Mouse (Mus musculus) ovary, adult 18-20 months (tissue): ENCODE measurements around the gene Tmod2.
A peak's percentile ranks its signal among the peaks of the same experiment; 100 is the strongest.
"Not testable (repeated sequence)": the region's sequence is repeated elsewhere in the genome, so short reads cannot be mapped to it uniquely, and the experiment has no call there.

Experiments
- DNase-seq: peaks from one replicate; pipeline ENCODE4 v3.0.0; 2022; ENCODE audit warnings: low spot score, mixed read lengths

Tmod2 gene

DNA sequence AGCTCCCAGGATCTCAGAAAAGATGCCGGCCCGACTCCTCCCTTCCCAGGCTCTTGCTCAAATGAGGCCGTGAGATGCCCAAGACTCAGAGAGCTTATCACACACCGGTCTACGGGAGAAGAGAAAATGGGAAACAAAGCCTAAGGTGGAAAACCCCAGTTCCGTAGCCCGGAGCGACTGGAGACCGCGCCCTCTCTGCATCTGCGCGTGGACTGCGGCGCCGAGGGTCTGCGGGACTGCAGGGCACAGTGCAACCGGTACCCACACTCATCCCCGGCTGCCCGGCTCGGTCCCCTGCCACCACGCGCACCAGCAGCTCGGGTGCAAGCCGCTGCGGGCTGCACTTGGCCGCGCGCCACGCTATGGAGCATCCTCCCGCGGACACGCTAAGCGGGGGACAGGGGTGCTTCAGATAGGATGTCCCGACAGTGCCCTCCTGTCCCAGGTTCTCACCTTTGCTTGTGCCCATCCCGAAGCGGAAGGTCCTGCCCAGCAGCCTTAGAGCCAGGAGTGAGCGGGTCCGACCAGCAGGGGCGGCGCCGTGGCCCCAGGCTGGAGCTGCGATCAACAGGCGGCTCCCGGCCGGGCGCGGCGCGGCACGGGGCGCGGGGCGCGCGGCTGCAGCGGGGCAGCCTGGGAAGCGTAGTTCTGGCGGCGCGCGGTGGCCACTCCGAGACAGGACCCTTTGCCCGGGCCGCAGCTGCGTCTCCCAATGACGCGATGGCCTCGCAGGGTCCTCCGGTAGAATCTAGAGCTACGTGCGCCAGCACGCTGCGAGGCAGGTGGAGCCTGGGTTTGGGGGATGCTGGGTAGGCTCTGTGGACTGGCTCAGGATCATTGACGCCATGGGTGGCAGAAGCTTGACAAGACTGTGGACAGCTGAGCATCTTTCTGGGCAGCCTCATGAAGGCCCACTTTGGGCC is at the start of gene Tmod2:
Gene Tmod2, minus strand, starts transcription at position 755 of the 923 bp plus-strand sequence.
- peak; percentile 24 for DNase-seq

DNA sequence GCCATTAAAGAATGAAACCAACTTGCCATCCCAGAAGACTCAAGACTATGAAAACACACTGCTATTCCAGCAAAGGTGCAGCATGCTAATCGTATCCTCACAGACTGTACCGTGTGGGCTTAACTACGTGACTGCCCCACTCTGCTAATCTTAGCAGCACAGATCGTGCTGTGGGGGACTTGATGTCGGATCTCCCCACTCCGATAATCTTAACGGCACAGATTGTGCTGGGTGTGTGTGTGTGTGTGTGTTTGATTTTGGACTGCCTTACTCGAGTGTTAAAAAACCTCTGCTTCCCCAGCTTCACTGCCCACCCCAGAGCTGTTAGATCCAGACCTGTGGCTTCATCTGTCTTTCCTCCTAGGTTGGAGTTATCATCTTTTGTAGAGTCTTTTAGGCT is 49.8 kb upstream of the Tmod2 start:
- DNase-seq: no peak

- DNase-seq: not testable (repeated sequence)
These were observed 45.3 kb upstream of the Tmod2 start for GRCm38 (mm10) chr9:75656456-75656855.

DNA sequence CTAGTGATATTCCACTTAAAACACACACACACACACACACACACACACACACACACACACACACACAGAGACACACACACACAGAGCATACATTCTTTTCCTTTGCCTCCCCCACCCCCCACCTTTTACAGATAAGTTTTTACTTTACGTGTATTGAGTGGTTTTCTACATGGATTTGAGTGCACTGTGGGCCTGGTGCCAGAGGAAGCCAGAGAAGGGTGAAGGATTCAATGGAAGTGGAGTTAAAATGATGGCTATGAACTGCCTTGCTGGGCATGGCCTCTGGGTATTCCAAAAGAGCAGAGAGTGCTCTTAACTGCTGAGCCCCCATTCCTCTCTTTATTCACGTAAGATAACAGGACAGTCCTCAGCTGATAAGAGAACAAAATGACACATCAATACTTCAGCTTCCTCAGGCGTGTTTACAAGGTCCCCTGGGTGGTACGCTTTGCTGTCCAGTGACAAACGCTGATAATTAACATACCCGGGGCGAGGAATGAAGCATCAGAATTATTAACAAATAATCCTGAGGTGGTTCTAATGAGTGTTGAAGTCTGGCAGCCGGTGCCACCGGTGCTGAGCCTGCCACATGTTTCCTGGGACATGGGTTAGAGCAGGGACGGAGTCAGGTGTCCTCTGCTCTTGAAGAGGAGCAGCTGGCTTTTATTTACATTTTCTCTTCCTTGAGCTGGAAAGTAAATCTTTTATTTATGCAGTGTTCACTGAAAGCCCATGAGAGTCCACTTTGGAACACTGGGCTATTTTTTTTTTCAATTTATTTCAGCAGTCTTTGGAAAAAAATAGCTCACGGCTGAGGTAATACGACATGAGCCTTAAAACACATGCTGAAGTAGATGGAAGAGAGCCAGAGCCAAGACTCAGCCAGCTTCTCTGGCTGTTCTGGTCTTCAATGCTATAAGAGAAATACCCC is 43.1 kb upstream of the Tmod2 start:
- DNase-seq: no peak

DNA sequence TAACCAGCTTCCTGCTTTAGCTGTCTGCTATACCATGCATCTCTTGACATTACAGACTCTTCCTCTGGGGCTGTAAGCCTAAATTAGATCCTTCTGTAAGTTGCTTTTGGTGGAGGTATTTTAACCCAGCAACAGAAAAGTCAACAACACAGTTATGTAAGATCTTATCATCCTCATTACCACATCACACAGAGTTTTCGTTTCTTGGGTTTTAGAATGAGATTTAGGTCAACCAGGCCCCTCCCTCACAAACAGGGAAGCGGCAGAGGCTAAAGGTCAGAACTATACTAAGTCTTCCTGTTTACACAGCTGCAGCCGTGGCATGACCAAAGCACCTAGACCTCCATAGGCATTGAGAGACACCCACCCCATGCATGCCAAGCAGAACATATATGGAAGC is 34.3 kb upstream of the Tmod2 start:
- no peak for DNase-seq

DNA sequence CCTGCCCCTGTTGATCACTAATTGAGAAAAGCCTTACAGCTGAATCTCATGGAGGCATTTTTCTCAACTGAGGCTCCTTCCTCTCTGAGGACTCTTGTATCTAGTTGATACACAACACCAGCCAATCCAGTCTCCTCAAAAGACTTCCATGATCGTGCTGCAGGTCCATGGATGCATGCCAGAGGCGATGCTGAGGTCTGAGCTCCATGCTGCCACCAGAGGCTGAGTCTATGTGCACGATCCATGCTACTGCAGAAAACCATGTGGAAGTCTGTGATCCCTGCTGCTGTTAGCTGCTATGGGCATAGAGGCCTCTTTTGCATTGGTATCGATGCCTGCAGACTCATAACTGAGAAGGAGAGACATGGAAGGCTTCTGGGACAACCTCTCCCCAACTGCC is 23.1 kb upstream of the Tmod2 start:
- DNase-seq: no peak

GRCm38 (mm10) chr9:75633603-75634002 is 22.5 kb upstream of the Tmod2 start:
- no peak for DNase-seq

- DNase-seq: no peak
These were observed 21.8 kb upstream of the Tmod2 start for GRCm38 (mm10) chr9:75632902-75633301.

GRCm38 (mm10) chr9:75632111-75632510 is 21.0 kb upstream of the Tmod2 start:
- no peak for DNase-seq

GRCm38 (mm10) chr9:75630823-75631454 is 19.8 kb upstream of the Tmod2 start:
- no peak for DNase-seq

DNA sequence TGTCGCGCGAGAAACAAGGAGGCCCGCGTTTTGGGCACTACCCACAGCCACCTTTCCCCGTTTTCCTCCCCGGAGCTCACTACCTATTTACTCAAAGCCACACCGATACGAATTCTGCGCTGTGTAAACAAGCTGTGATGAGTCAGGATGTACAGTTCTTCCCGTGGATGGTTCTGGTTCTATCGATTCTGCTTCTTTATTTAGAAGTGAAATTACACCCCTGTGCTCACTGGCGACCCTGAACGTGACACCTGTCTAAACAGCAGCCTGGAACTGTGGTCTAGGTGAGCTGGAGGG is 15.1 kb upstream of the Tmod2 start:
- DNase-seq: no peak

- DNase-seq: peak; percentile 81
These were observed 14.6 kb upstream of the Tmod2 start, which contains the start of gene Lysmd2 for GRCm38 (mm10) chr9:75625556-75626307. TSS of gene Lysmd2 (plus strand) at chr9:75625741.

- no peak for DNase-seq
These were observed 13.9 kb upstream of the Tmod2 start for GRCm38 (mm10) chr9:75624983-75625555.

DNA sequence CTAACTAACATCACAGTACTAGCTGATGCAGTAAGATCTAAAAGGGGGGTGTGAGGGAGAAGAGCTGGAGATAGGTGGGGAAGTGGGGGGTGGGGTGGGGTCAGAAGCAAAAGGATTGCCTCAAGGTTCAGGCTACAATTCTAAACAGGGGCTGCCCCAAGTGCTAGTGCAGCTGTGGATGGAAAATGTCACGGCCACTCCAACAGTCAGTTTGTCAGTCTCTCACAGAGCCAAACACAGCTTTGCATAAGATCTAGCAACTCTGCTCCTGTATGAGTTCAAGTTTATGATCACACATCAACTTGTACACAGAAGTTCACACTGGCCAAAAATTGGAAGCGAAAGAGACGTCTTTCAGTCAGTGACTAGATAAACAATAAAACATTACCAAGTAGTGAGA is 10.3 kb upstream of the Tmod2 start:
- no peak for DNase-seq

DNA sequence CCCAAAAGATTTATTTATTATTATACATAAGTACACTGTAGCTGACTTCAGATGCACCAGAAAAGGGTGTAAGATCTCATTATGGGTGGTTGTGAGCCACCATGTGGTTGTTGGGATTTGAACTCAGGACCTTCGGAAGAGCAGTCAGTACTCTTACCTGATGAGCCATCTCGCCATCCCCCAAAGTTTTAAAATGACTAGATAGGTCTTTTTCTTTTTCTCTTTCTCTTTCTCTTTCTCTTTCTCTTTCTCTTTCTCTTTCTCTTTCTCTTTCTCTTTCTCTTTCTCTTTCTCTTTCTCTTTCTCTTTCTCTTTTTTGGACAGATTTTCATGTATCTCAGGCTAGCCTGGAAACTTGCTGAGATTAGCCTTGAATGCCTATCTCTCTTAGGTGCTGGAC is 8.6 kb upstream of the Tmod2 start:
- not testable (repeated sequence) for DNase-seq

- no peak for DNase-seq
These were observed 7.8 kb upstream of the Tmod2 start for GRCm38 (mm10) chr9:75618836-75619400.

GRCm38 (mm10) chr9:75616560-75616959 is 5.4 kb upstream of the Tmod2 start:
- DNase-seq: no peak

DNA sequence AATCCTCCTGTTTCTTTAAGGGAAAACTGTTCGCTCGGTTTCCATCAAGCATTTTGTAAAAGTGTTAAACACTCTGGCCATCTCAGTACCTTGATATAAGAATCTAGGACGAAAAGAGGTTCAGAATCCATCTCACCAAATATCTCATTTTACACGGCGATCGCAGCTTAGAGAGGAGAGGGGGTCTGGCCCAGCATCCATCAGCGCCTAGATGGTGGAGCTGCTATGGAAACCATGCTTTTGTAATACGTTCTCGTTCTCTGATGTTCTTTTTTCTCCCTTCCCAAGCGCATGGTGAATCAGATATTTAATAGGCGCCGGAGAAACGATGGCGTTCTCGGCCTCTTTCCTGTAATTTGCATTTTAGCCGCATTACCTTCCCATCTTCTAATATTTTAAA is 1.2 kb downstream of the Tmod2 start:
- no peak for DNase-seq

DNA sequence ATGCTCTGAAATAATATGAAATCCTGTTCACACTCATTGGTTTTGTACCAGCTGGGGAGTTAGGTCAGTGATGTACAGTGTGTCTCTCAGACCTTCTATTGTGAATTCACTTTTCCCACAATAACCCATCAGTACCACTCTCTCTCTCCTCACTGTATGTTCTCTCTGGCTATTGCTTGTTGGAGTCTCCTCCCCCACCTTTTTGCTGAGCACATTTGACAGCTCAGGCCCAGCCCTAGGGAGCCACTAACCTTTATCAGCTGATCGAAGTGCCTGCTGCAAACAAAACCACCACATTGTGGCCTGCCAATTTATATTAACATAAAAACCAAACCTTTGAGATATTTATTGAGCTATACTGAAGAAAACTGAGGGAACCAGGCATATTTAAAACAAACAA is 1.6 kb downstream of the Tmod2 start:
- no peak for DNase-seq

DNA sequence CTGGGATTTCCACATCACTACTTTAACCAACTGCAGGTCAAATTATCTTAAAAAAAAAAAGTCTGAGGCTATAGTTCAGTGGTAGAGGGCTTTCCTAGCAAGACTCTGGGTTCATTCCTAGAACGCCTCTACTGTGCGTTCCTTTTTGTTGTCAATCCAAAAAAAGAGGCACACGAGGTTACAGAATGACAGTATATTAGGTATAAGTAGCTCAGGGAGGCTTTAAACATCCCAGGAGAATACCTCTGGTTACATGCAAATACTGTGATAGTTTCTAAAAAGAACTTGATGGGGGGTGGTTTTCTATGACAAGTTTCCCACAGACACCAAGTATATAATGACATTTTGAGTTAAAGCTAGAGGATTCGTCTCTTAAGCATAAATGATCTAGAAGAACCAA is 3.6 kb downstream of the Tmod2 start:
- no peak for DNase-seq

DNA sequence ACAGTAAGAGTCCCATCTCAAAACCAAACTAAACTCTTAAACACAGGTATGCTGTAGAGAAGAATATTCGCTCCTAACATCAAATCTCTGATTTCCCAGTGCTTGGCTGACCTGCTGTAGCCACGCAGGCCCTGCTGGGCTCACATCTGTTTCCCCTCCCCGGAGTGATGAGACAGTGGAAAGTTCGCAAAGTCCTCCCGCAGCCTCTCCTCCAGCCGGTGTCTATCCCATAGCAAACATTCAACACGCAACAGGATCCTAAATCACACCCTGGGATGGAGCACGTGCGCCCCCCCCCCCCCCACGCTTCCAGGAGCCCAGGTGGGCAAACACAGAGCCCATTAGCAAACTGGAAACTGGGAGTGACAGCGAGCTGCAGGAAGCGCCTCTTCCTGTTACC is 9.6 kb downstream of the Tmod2 start:
- DNase-seq: no peak
